Mouse (Mus musculus) embryonic facial prominence, embryonic 15.5 days (tissue): Measurements from ENCODE around the gene Mtmr10. TPM values are rescaled to one million over a fixed set of nuclear protein-coding genes. Genes with fewer than 3 reads are reported as not detected.

Source experiments
- ATAC-seq: fragments of 200-750 bp; cut with Nextera tagmentation; 2 replicates; pipeline ENCODE4 v1.8.0; 2017; ENCODE audit warnings: low read depth, moderate TSS enrichment; ENCODE audit not compliant: insufficient number of reproducible peaks, low FRiP score, low TSS enrichment
- H3K27ac ChIP-seq: fragments of 300-500 bp; sonication (generic); replicated peaks from 2 replicates; pipeline ENCODE4 v1.5.1; 2015; ENCODE audit warnings: mild to moderate bottlenecking, inconsistent platforms
- H3K27me3 ChIP-seq: fragments of 300-500 bp; sonication (generic); 2 replicates; pipeline ENCODE4 v1.6.1; 2015; ENCODE audit warnings: inconsistent platforms
- H3K36me3 ChIP-seq: fragments of 300-500 bp; sonication (generic); 2 replicates; pipeline ENCODE4 v1.6.1; 2015; ENCODE audit warnings: mild to moderate bottlenecking, inconsistent platforms
- H3K4me1 ChIP-seq: fragments of 300-500 bp; sonication (generic); 2 replicates; pipeline ENCODE4 v1.6.1; 2015; ENCODE audit warnings: inconsistent platforms
- H3K4me2 ChIP-seq: fragments of 300-500 bp; sonication (generic); replicated peaks from 2 replicates; pipeline ENCODE4 v1.6.1; 2015; ENCODE audit warnings: mild to moderate bottlenecking, inconsistent platforms
- H3K4me3 ChIP-seq: fragments of 300-500 bp; sonication (generic); replicated peaks from 2 replicates; pipeline ENCODE4 v1.5.1; 2015; ENCODE audit warnings: mild to moderate bottlenecking, inconsistent platforms
- H3K9ac ChIP-seq: fragments of 300-500 bp; sonication (generic); 2 replicates; pipeline ENCODE4 v1.6.1; 2015; ENCODE audit warnings: inconsistent platforms
- H3K9me3 ChIP-seq: fragments of 300-500 bp; sonication (generic); replicated peaks from 2 replicates; pipeline ENCODE4 v1.6.1; 2016; ENCODE audit warnings: inconsistent platforms
- WGBS: fragments of 180-500 bp; shearing (Covaris S2); methylation state at CpG from one replicate; pipeline ENCODE4 v1.1.7; 2015; 5-methylcytosine and 5-hydroxymethylcytosine counted together
- polyA plus RNA-seq: library from polyadenylated mRNA; unstranded; fragments of >200 nt; fragmentation: Nextera tagmentation; extraction: Ambion mirVana; gene quantifications from 2 replicates; pipeline ENCODE4 v1.2.1, GENCODE M21; 2015

The Mtmr10 gene
- polyA plus RNA-seq, 1 experiment from 2014 or later = 15.5 TPM

GRCm38 (mm10) chr7:64349147-64349861 is 61.9 kb downstream of the Mtmr10 start:
- no peak overlapping the region for H3K4me3 ChIP-seq
- no peaks in the 10 kb centered on the region for H3K9me3 ChIP-seq
- H3K36me3 ChIP-seq = peaks cover 47% of the 10 kb centered on the region; the same call in 1 of the 2 replicates
- no peak for ATAC-seq
- no peaks in the 10 kb centered on the region for H3K4me1 ChIP-seq
- WGBS = 80% methylated on average over 15 of the region's 15 CpGs
- H3K4me2 ChIP-seq = no peak overlapping the region
- H3K27ac ChIP-seq = no peak overlapping the region
- no peak overlapping the region for H3K9ac ChIP-seq
- H3K27me3 ChIP-seq = no peaks in the 10 kb centered on the region

- Histone ChIP-seq H3K4me1 (no peaks in the 10 kb centered on the region), H3K36me3 (peaks cover 46% of the 10 kb centered on the region; the same call in 1 of the 2 replicates), H3K4me2 (no peak overlapping the region), H3K27me3 (no peaks in the 10 kb centered on the region), H3K9me3 (no peaks in the 10 kb centered on the region), H3K4me3 (no peak overlapping the region), H3K9ac (no peak overlapping the region), H3K27ac (no peak overlapping the region)
- 63% methylated on average over 4 of the region's 4 CpGs for WGBS
- peak; percentile 17; the same call in 1 of the 2 replicates for ATAC-seq
Observed at GRCm38 (mm10) chr7:64351087-64351486, 63.6 kb downstream of the Mtmr10 start.

- Histone ChIP-seq H3K4me1 (no peaks in the 10 kb centered on the region), H3K9ac (no peak overlapping the region), H3K9me3 (no peaks in the 10 kb centered on the region), H3K36me3 (peaks cover 45% of the 10 kb centered on the region), H3K27ac (no peak overlapping the region), H3K4me3 (no peak overlapping the region), H3K4me2 (no peak overlapping the region), H3K27me3 (no peaks in the 10 kb centered on the region)
- 75% methylated on average over 14 of the region's 14 CpGs for whole genome bisulfite sequencing
- ATAC-seq = no peak
Observed at GRCm38 (mm10) chr7:64354206-64354605, 66.8 kb downstream of the Mtmr10 start.

- no peak overlapping the region for H3K4me3 ChIP-seq
Observed at GRCm38 (mm10) chr7:64356661-64357060, 69.2 kb downstream of the Mtmr10 start.

GRCm38 (mm10) chr7:64357405-64357804 is 70.0 kb downstream of the Mtmr10 start:
- no peak for ATAC-seq
- H3K4me2 ChIP-seq = no peak overlapping the region
- H3K27ac ChIP-seq = no peak overlapping the region
- H3K9me3 ChIP-seq = no peaks in the 10 kb centered on the region
- H3K4me3 ChIP-seq = no peak overlapping the region
- H3K27me3 ChIP-seq = no peaks in the 10 kb centered on the region
- 0 out of 2 replicates have a peak, but pooled peaks cover 4% of the 10 kb centered on the region for H3K4me1 ChIP-seq
- H3K36me3 ChIP-seq = peaks cover 54% of the 10 kb centered on the region
- WGBS = 82% methylated on average over 9 of the region's 9 CpGs
- H3K9ac ChIP-seq = no peak overlapping the region

More at GRCm38 (mm10) chr7:64356661-64357060, 69.2 kb downstream of the Mtmr10 start:
- 89% methylated on average over 5 of the region's 5 CpGs for WGBS
- Histone ChIP-seq H3K27me3 (no peaks in the 10 kb centered on the region), H3K36me3 (peaks cover 50% of the 10 kb centered on the region), H3K4me2 (no peak overlapping the region), H3K27ac (no peak overlapping the region), H3K9ac (no peak overlapping the region), H3K4me1 (0 out of 2 replicates have a peak, but pooled peaks cover 4% of the 10 kb centered on the region), H3K9me3 (no peaks in the 10 kb centered on the region)
- no peak for ATAC-seq

GRCm38 (mm10) chr7:64358666-64359065 is 71.2 kb downstream of the Mtmr10 start:
- peaks cover 56% of the 10 kb centered on the region for H3K36me3 ChIP-seq
- 0 out of 2 replicates have a peak, but pooled peaks cover 4% of the 10 kb centered on the region for H3K4me1 ChIP-seq
- ATAC-seq = no peak
- no peaks in the 10 kb centered on the region for H3K27me3 ChIP-seq
- WGBS = 82% methylated on average over 6 of the region's 6 CpGs
- no peak overlapping the region for H3K27ac ChIP-seq
- H3K4me2 ChIP-seq = no peak overlapping the region
- no peaks in the 10 kb centered on the region for H3K9me3 ChIP-seq
- no peak overlapping the region for H3K9ac ChIP-seq
- no peak overlapping the region for H3K4me3 ChIP-seq

- WGBS = 62% methylated on average over 20 of the region's 20 CpGs
- Histone ChIP-seq H3K4me1 (0 out of 2 replicates have a peak, but pooled peaks cover 4% of the 10 kb centered on the region), H3K9me3 (no peaks in the 10 kb centered on the region), H3K36me3 (peaks cover 61% of the 10 kb centered on the region), H3K27me3 (no peaks in the 10 kb centered on the region), H3K9ac (no peak overlapping the region), H3K27ac (peak overlapping the region; percentile 52), H3K4me2 (no peak overlapping the region), H3K4me3 (no peak overlapping the region)
- peak; percentile 51; the same call in 1 of the 2 replicates for ATAC-seq
Observed at GRCm38 (mm10) chr7:64359943-64360585, 72.6 kb downstream of the Mtmr10 start.

GRCm38 (mm10) chr7:64360586-64360945 is 73.1 kb downstream of the Mtmr10 start:
- peak overlapping the region; percentile 52 for H3K27ac ChIP-seq
- no peak overlapping the region for H3K9ac ChIP-seq
- 0 out of 2 replicates have a peak, but pooled peaks cover 4% of the 10 kb centered on the region for H3K4me1 ChIP-seq
- no peaks in the 10 kb centered on the region for H3K9me3 ChIP-seq
- peak; percentile 50; the same call in 1 of the 2 replicates for ATAC-seq
- peaks cover 66% of the 10 kb centered on the region for H3K36me3 ChIP-seq
- WGBS = 20% methylated on average over 3 of the region's 3 CpGs
- no peaks in the 10 kb centered on the region for H3K27me3 ChIP-seq
- no peak overlapping the region for H3K4me2 ChIP-seq
- no peak overlapping the region for H3K4me3 ChIP-seq

GRCm38 (mm10) chr7:64365863-64366262 is 78.4 kb downstream of the Mtmr10 start:
- Histone ChIP-seq H3K27ac (no peak overlapping the region), H3K4me1 (0 out of 2 replicates have a peak, but pooled peaks cover 1% of the 10 kb centered on the region), H3K9me3 (no peaks in the 10 kb centered on the region), H3K36me3 (peaks cover 82% of the 10 kb centered on the region), H3K9ac (no peak overlapping the region), H3K4me2 (no peak overlapping the region), H3K4me3 (no peak overlapping the region), H3K27me3 (no peaks in the 10 kb centered on the region)
- no peak for ATAC-seq
- 73% methylated on average over 5 of the region's 5 CpGs for WGBS

GRCm38 (mm10) chr7:64369841-64370240 is 82.4 kb downstream of the Mtmr10 start:
- Histone ChIP-seq H3K36me3 (peaks cover 48% of the 10 kb centered on the region), H3K4me2 (no peak overlapping the region), H3K27ac (no peak overlapping the region), H3K4me3 (no peak overlapping the region), H3K27me3 (no peaks in the 10 kb centered on the region), H3K4me1 (peaks cover 6% of the 10 kb centered on the region; the same call in 1 of the 2 replicates), H3K9me3 (no peaks in the 10 kb centered on the region), H3K9ac (no peak overlapping the region)
- no peak for ATAC-seq
- WGBS = 85% methylated on average over 6 of the region's 6 CpGs
